Mouse (Mus musculus) gastrocnemius, postnatal 25 days (tissue): ENCODE results near the gene Gm4450. TPM values are rescaled to one million over a fixed set of nuclear protein-coding genes. Genes with fewer than 3 reads are reported as not detected.
"Not testable (repeated sequence)": the region's sequence is repeated elsewhere in the genome, so short reads cannot be mapped to it uniquely, and the experiment has no call there.

ENCODE experiments used
- DNase-seq: peaks from one replicate; pipeline ENCODE4 v3.0.0; 2022
- long read RNA-seq, 2 experiments: library from polyadenylated mRNA; stranded (forward); transcript quantifications; one replicate each; pipeline ENCODE4 v2.0.0; 2021
- total RNA-seq, 2 experiments: library from RNA; stranded (reverse); gene quantifications; 1 replicate in 1 of 2; 2 replicates in 1 of 2; pipeline ENCODE4 v1.2.3; 2021

The Gm4450 gene
- not detected for total RNA-seq
- long read RNA-seq, experiment 1 = 0 reads
- long read RNA-seq, experiment 2 = 0 reads

GRCm38 (mm10) chr3:98457026-98457425, at the start of gene Gm4450:
Gene Gm4450 (minus strand): TSS chr3:98457126.
- not testable (repeated sequence) for DNase-seq

GRCm38 (mm10) chr3:98497401-98497800, 40.5 kb upstream of the Gm4450 start:
- not testable (repeated sequence) for DNase-seq

- DNase-seq = not testable (repeated sequence)
These were observed 39.8 kb upstream of the Gm4450 start for GRCm38 (mm10) chr3:98496762-98497161.

GRCm38 (mm10) chr3:98495055-98495454, 38.1 kb upstream of the Gm4450 start:
- not testable (repeated sequence) for DNase-seq

- DNase-seq = not testable (repeated sequence)
These were observed 37.3 kb upstream of the Gm4450 start for GRCm38 (mm10) chr3:98494184-98494583.

GRCm38 (mm10) chr3:98471499-98471898, 14.6 kb upstream of the Gm4450 start:
- DNase-seq = not testable (repeated sequence)

- not testable (repeated sequence) for DNase-seq
These were observed 14.1 kb upstream of the Gm4450 start for GRCm38 (mm10) chr3:98471057-98471456.

- not testable (repeated sequence) for DNase-seq
These were observed 12.4 kb upstream of the Gm4450 start for GRCm38 (mm10) chr3:98469323-98469722.

GRCm38 (mm10) chr3:98453786-98454185, 3.1 kb downstream of the Gm4450 start:
- DNase-seq = not testable (repeated sequence)

GRCm38 (mm10) chr3:98443924-98444323, 13.0 kb downstream of the Gm4450 start:
- not testable (repeated sequence) for DNase-seq

GRCm38 (mm10) chr3:98443149-98443779, 13.7 kb downstream of the Gm4450 start:
- not testable (repeated sequence) for DNase-seq

GRCm38 (mm10) chr3:98442245-98442644, 14.7 kb downstream of the Gm4450 start:
- not testable (repeated sequence) for DNase-seq

- DNase-seq = no peak
These were observed 21.9 kb downstream of the Gm4450 start for GRCm38 (mm10) chr3:98435030-98435429.

- DNase-seq = no peak
These were observed 22.7 kb downstream of the Gm4450 start for GRCm38 (mm10) chr3:98434088-98434816.

GRCm38 (mm10) chr3:98428928-98429525, 27.9 kb downstream of the Gm4450 start:
- no peak for DNase-seq

- no peak for DNase-seq
These were observed 28.5 kb downstream of the Gm4450 start for GRCm38 (mm10) chr3:98428449-98428775.

- DNase-seq = peak; percentile 80
These were observed 29.1 kb downstream of the Gm4450 start for GRCm38 (mm10) chr3:98427600-98428448.

GRCm38 (mm10) chr3:98427260-98427599, 29.7 kb downstream of the Gm4450 start:
- no peak for DNase-seq

- DNase-seq = no peak
These were observed 30.2 kb downstream of the Gm4450 start for GRCm38 (mm10) chr3:98426749-98427148.

- DNase-seq = no peak
These were observed 34.0 kb downstream of the Gm4450 start for GRCm38 (mm10) chr3:98422926-98423325.

- no peak for DNase-seq
These were observed 37.2 kb downstream of the Gm4450 start for GRCm38 (mm10) chr3:98419786-98420070.

- DNase-seq = no peak
These were observed 37.7 kb downstream of the Gm4450 start for GRCm38 (mm10) chr3:98418991-98419785.
